Mouse (Mus musculus): ENCODE results near the gene Snrpn.
"Not testable (repeated sequence)": the region's sequence is repeated elsewhere in the genome, so short reads cannot be mapped to it uniquely, and the experiment has no call there.

The Snrpn gene

GRCm38 (mm10) chr7:60139742-60140480, at the start of gene Snrpn:
Gene Snrpn, minus strand, starts transcription at chr7:60140219.
- DNase-seq (ENCODE audit: low read depth in 2 of 2, low spot score in 2 of 2), result no peak

DNA sequence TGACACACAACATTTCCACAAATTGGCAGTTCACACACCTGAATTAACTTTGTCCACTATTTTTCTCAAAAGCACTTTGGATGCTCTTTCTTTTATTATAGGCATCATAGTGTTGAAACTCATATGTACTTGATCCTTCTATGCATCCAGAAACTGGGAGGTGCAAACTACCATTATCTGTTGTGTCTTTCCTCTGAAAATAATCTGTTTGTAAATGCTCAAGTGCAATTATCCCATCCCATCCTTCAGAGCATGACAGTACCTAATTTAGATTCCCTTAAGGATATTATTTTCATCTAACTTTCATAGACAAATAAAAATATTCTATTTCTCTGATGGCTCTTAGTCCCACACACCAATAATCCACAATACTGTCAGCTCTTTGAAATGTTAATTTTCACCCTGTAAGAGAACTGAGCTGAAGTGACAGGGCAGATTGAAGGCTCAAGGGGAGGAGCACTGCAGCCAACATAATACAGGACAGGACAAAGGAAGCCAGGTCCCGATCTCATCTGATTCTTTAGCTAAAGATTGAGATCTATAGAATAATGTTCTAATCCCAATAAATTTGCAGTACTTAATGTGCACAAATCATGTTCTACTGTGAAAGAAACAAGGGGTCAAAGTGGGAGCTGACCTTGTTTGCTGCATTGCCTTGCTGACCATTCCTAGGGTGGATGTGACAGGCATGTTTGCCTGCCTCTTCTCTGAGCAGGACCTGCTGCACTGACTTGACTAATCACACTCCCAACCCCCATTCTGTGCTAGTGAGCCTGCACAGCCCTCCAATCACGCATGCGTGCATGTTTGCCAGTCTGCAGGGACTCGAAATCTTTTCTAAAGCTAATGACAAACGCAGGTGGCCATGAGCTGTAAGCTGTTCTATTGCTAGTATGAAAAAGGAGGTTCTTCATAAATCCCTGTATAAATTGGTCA, 30.5 kb upstream of the Snrpn start:
- no peak for DNase-seq (ENCODE audit: low read depth in 2 of 2, low spot score in 2 of 2)

GRCm38 (mm10) chr7:60125332-60125731, 14.7 kb downstream of the Snrpn start:
- DNase-seq (ENCODE audit: low read depth in 2 of 2, low spot score in 2 of 2), result no peak

DNA sequence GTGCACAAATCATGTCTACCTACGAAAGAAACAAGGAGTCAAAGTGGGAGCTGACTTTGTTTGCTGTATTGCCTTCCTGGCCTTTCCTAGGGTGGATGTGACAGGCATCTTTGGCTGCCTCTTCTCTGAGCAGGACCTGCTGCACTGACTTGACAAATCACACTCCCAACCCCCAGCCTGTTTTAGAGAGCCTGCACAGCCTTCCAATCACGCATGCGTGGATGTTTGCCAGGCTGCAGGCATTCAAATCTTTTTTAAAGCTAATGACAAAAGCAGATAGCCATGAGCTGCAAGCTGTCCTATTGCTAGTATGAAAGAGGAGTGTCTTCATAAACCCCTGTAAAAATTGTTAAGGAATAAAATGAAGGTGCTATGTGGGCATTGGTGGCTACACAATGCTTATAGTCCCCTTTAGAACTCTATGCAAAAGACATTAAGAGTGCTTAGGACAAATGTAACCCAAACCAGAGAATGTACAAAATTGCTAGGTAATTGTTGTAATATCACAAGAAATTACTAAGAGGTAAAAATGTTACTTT, 16.9 kb downstream of the Snrpn start:
- not testable (repeated sequence) for DNase-seq (ENCODE audit: low read depth in 2 of 2, low spot score in 2 of 2)

- no peak for DNase-seq (ENCODE audit: low read depth in 2 of 2, low spot score in 2 of 2)
These were observed 17.5 kb downstream of the Snrpn start for GRCm38 (mm10) chr7:60122434-60123085.

GRCm38 (mm10) chr7:60097154-60097859, 42.7 kb downstream of the Snrpn start:
- no peak for DNase-seq (ENCODE audit: low read depth in 2 of 2, low spot score in 2 of 2)

DNA sequence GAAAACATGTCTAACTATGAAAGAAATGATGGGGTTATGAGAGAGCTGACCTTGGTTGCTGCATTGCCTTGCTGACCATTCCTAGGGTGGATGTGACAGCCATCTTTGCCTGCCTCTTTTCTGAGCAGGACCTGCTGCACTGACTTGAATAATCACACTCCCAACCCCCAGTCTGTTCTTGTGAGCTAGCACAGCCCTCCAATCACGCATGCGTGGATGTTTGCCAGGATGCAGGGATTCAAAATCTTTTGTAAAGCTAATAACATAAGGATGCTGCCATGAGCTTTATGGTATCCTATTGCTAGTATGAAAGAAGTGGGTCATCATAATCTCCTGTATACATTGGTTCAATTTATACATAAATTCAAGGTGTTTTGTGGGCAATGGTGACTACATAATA, 63.7 kb downstream of the Snrpn start:
- DNase-seq (ENCODE audit: low read depth in 2 of 2, low spot score in 2 of 2), result no peak

DNA sequence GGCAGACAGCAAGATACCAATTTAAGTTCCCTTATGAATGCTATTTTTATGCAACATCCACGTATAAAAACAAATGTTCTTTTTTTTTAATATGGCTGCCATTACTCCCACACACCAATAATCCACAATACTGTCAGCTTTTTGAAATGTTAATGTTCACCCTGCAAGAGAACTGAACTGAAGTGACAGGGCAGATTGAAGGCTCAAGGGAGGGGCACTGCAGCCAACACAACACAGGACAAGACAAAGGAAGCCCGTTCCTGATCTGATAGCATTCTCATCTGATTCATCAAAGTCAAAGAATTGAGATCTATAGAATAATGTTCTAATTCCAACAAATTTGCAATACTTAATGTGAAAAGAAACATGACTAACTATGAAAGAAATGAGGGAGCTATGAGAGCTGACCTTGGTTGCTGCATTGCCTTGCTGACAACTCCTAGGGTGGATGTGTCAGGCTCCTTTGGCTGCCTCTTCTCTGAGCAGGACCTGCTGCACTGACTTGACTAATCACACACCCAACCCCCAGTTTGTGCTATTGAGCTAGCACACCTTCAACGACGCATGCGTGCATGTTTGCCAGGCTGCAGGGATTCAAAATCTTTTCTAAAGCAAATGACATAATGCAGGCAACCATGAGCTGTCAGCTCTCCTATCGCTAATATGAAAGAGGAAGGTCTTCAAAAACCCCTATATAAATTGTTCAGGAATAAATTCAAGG, 92.4 kb downstream of the Snrpn start:
- DNase-seq (ENCODE audit: low read depth in 2 of 2, low spot score in 2 of 2), result no peak

DNA sequence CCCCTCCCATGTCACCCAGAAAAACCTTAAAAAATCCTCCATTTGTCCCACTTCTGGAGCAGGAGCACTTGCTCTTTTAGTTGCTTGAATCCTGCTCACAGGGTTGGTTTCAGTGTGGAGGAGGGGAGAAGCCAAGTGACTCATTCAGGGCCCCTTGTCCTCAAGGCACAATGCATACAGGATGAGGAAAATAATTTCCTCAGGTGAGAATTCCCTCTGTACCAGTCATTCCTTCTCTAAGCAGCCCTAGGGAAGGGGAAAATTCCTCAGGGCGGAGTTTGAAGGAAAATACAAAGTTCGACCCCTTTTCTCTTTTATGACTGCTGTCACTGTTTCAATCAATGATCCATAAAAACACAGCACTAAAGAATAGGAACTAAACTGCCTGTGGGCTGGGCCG, 126.8 kb downstream of the Snrpn start:
- DNase-seq (ENCODE audit: low read depth in 2 of 2, low spot score in 2 of 2), result no peak

- no peak for DNase-seq (ENCODE audit: low read depth in 2 of 2, low spot score in 2 of 2)
These were observed 132.2 kb downstream of the Snrpn start for GRCm38 (mm10) chr7:60007727-60008360.

- no peak for DNase-seq (ENCODE audit: low read depth in 2 of 2, low spot score in 2 of 2)
These were observed 133.8 kb downstream of the Snrpn start for GRCm38 (mm10) chr7:60006262-60006661.

DNA sequence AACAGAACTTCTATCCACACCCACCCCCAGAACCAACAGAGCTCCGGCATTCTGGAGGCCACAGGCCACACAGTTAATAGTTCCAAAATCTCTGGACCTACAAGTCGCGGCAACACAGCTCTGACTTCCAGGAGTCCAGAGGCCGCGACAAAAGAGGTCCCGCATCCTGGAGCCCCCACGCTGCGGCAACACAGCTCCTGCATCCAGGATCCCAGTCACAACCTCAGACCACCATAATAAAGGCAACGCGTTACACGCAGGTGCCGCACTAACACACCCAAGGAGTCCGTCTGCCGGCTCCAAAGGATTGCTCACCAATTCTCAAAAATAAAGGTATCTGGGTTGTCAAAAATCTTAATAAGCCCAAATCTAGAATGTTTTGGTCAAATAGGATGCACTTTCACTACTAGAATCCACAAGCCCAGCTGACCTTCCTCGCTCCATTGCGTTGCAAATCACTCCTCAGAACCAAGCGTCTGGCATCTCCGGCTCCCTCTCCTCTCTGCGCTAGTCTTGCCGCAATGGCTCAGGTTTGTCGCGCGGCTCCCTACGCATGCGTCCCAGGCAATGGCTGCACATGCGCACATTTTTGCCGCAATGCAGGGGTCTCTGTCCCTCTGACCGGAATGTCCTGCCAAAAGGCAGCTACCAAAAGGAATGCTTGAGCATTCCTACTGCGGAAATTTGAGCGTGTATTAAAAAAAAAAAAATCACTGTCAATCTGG, 135.3 kb downstream of the Snrpn start, which contains the start of the genes Snurf and Gm38393:
Snurf (minus strand) TSS at position 444 of the 725 bp plus-strand sequence.
Gm38393 (minus strand) TSS at position 459 of the 725 bp plus-strand sequence.
- DNase-seq (ENCODE audit: low read depth in 2 of 2, low spot score in 2 of 2), result peak in 1 of 2 experiments; percentile 1

GRCm38 (mm10) chr7:60003921-60004605, 136.0 kb downstream of the Snrpn start:
- peak; percentile 11 to 19 for DNase-seq (ENCODE audit: low read depth in 2 of 2, low spot score in 2 of 2)

DNA sequence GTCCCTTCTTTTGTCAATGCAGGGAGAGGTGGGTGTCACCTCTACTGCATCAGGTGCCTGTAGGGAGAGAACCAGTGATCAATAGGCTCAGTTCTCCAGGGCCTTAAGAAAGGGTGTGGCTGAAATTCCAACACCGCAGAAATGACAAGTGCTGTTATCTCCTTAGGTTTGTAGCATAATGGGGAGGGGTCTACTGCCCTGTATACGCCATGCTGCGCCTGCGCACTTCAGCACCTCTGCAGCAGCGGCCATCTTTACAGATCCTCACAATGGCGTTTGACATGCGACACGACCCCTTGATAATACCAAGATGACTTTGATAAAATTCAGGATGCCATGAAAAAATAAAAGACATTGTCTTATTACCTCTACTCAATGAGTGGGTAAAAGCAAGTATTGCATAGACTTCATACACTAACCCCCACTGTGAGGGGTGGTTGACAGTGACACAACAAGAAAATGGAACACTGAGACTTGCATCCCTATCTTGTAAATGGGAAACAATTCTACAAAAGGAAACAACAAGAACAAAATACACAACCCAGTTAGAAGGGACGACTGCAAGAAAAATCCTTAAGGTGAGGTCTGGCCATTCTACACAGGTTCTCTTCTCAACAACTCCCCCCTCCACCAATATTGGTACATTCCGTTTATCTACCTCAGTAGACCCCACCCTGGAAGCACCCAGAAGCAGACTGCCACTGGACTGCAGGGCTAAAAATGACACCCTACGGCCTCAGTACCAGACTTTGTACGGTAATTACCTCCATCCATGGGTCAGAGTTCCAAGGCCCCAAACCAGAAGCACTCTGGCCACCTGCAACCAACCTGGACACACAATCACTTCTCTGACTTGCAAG, 136.8 kb downstream of the Snrpn start:
- DNase-seq (ENCODE audit: low read depth in 2 of 2, low spot score in 2 of 2), result no peak

GRCm38 (mm10) chr7:59978646-59979045, 161.4 kb downstream of the Snrpn start:
- DNase-seq (ENCODE audit: low read depth in 2 of 2, low spot score in 2 of 2), result no peak

Data from CD8-positive naive resting alpha-beta T cell, adult 2 months (primary cell).